Mouse (Mus musculus) CH12.LX (cell line): ENCODE results near the gene Fbxo3. TPM values are rescaled to one million over a fixed set of nuclear protein-coding genes. Genes with fewer than 3 reads are reported as not detected.

Source experiments
- DNase-seq: peaks from one replicate; pipeline ENCODE4 v3.0.0-alpha.2; 2013; ENCODE audit errors: extremely low read depth
- H3K27ac ChIP-seq: 2 replicates; pipeline ENCODE4 v1.5.1; 2012; ENCODE audit warnings: low read depth, mild to moderate bottlenecking, control low read depth, moderate library complexity; ENCODE audit not compliant: insufficient read depth
- H3K27me3 ChIP-seq: replicated peaks from 2 replicates; pipeline ENCODE3; 2012; ENCODE audit warnings: inconsistent platforms
- H3K36me3 ChIP-seq, 2 experiments: replicated peaks in 1 of 2; 2 replicates each; pipeline versions ENCODE3 to v1.6.1; 2012; ENCODE audit warnings: inconsistent platforms in 1 of 2, low read length in 1 of 2, mild to moderate bottlenecking in 1 of 2, mixed read lengths in 1 of 2, moderate library complexity in 1 of 2; ENCODE audit not compliant: control insufficient read depth in 1 of 2, insufficient read depth in 1 of 2
- H3K4me1 ChIP-seq, 2 experiments: 2 replicates each; pipeline ENCODE4 v1.6.1; 2012; ENCODE audit warnings: inconsistent platforms in 1 of 2, moderate library complexity in 1 of 2; ENCODE audit not compliant: insufficient read depth in 2 of 2, control insufficient read depth in 1 of 2
- H3K4me2 ChIP-seq: 2 replicates; pipeline ENCODE4 v1.6.1; 2012; ENCODE audit warnings: low read depth, mild to moderate bottlenecking, control low read depth; ENCODE audit not compliant: poor library complexity, insufficient read depth, severe bottlenecking
- H3K4me3 ChIP-seq, 3 experiments: fragments of 150-350 bp in 1 of 3; sonication (generic) in 1 of 3; replicated peaks in 1 of 3; 2 replicates each; pipeline versions ENCODE3 to v1.5.1; 2011 to 2012; ENCODE audit warnings: low read depth in 2 of 3, low read length in 2 of 3, mild to moderate bottlenecking in 2 of 3, moderate library complexity in 2 of 3, control low read depth in 1 of 3, improper control_type of control experiment in 1 of 3, inconsistent platforms in 1 of 3, mixed read lengths in 1 of 3; ENCODE audit not compliant: poor library complexity in 1 of 3
- H3K79me2 ChIP-seq: replicated peaks from 2 replicates; pipeline ENCODE4 v1.6.1; 2012; ENCODE audit warnings: mild to moderate bottlenecking, moderate library complexity; ENCODE audit not compliant: control insufficient read depth, poor library complexity, insufficient read depth, severe bottlenecking; ENCODE audit errors: extremely low read depth
- H3K9ac ChIP-seq: 2 replicates; pipeline ENCODE4 v1.6.1; 2012; ENCODE audit warnings: low read depth, mild to moderate bottlenecking, control low read depth, moderate library complexity; ENCODE audit not compliant: insufficient read depth
- H3K9me3 ChIP-seq: replicated peaks from 2 replicates; pipeline ENCODE3; 2012; ENCODE audit warnings: low read length, inconsistent platforms, mixed read lengths
- BHLHE40 ChIP-seq: IDR thresholded peaks from 2 replicates; pipeline ENCODE4 v1.6.1; 2011; ENCODE audit warnings: mild to moderate bottlenecking, low read depth, low read length, improper control_type of control experiment
- CHD1 ChIP-seq: IDR thresholded peaks from 2 replicates; pipeline ENCODE4 v1.6.1; 2012; ENCODE audit warnings: low read depth, low read length, improper control_type of control experiment, inconsistent platforms
- CHD2 ChIP-seq: IDR thresholded peaks from 2 replicates; pipeline ENCODE4 v1.6.1; 2011; ENCODE audit warnings: low read length, improper control_type of control experiment
- CTCF ChIP-seq, 2 experiments: IDR thresholded peaks in 1 of 2; conservative IDR thresholded peaks in 1 of 2; 2 replicates each; pipeline ENCODE4 v1.5.1; 2011 to 2012; ENCODE audit warnings: low read depth in 2 of 2, low read length in 2 of 2, improper control_type of control experiment in 1 of 2, inconsistent platforms in 1 of 2, mild to moderate bottlenecking in 1 of 2, moderate library complexity in 1 of 2
- E2F4 ChIP-seq: IDR thresholded peaks from 2 replicates; pipeline ENCODE4 v1.6.1; 2011; ENCODE audit warnings: low read depth, low read length, improper control_type of control experiment; ENCODE audit not compliant: insufficient replicate concordance
- ELF1 ChIP-seq: IDR thresholded peaks from 2 replicates; pipeline ENCODE4 v1.6.1; 2014; ENCODE audit warnings: low read depth, mild to moderate bottlenecking, inconsistent platforms, low read length, improper control_type of control experiment
- EP300 ChIP-seq: IDR thresholded peaks from 2 replicates; pipeline ENCODE4 v1.6.1; 2011; ENCODE audit warnings: low read length, improper control_type of control experiment
- ETS1 ChIP-seq: conservative IDR thresholded peaks from 2 replicates; pipeline ENCODE4 v1.6.1; 2012; ENCODE audit warnings: low read depth, mild to moderate bottlenecking, inconsistent platforms, low read length, improper control_type of control experiment, moderate library complexity
- GABPA ChIP-seq: IDR thresholded peaks from 2 replicates; pipeline ENCODE4 v1.6.1; 2012; ENCODE audit warnings: low read depth, low read length, improper control_type of control experiment, inconsistent platforms; ENCODE audit not compliant: insufficient replicate concordance
- HCFC1 ChIP-seq: IDR thresholded peaks from 2 replicates; pipeline ENCODE4 v1.6.1; 2012; ENCODE audit warnings: low read depth, mild to moderate bottlenecking, inconsistent platforms, low read length, improper control_type of control experiment
- IRF4 ChIP-seq: IDR thresholded peaks from 2 replicates; pipeline ENCODE4 v1.6.1; 2014; ENCODE audit warnings: low read depth, mild to moderate bottlenecking, inconsistent platforms, low read length, improper control_type of control experiment
- JUN ChIP-seq: IDR thresholded peaks from 2 replicates; pipeline ENCODE4 v1.6.1; 2011; ENCODE audit warnings: low read depth, mild to moderate bottlenecking, low read length, improper control_type of control experiment, moderate library complexity; ENCODE audit not compliant: insufficient read depth
- JUND ChIP-seq: conservative IDR thresholded peaks from 2 replicates; pipeline ENCODE4 v1.6.1; 2011; ENCODE audit warnings: low read depth, low read length, improper control_type of control experiment
- KAT2A ChIP-seq: IDR thresholded peaks from 2 replicates; pipeline ENCODE4 v1.6.1; 2012; ENCODE audit warnings: low read length, improper control_type of control experiment, inconsistent platforms; ENCODE audit not compliant: insufficient replicate concordance
- MAFK ChIP-seq: IDR thresholded peaks from 2 replicates; pipeline ENCODE4 v1.6.1; 2011; ENCODE audit warnings: low read length, improper control_type of control experiment; ENCODE audit not compliant: insufficient replicate concordance
- MAX ChIP-seq: IDR thresholded peaks from 2 replicates; pipeline ENCODE4 v1.6.1; 2011; ENCODE audit warnings: low read length, improper control_type of control experiment
- MAZ ChIP-seq: IDR thresholded peaks from 2 replicates; pipeline ENCODE4 v1.6.1; 2012; ENCODE audit warnings: low read depth, mild to moderate bottlenecking, inconsistent platforms, low read length, improper control_type of control experiment, moderate library complexity
- MEF2A ChIP-seq: IDR thresholded peaks from 2 replicates; pipeline ENCODE4 v1.6.1; 2014; ENCODE audit warnings: low read depth, mild to moderate bottlenecking, inconsistent platforms, low read length, improper control_type of control experiment, borderline replicate concordance
- MXI1 ChIP-seq: IDR thresholded peaks from 2 replicates; pipeline ENCODE4 v1.6.1; 2011; ENCODE audit warnings: mild to moderate bottlenecking, low read depth, low read length, improper control_type of control experiment
- MYC ChIP-seq: IDR thresholded peaks from 2 replicates; pipeline ENCODE4 v1.6.1; 2011; ENCODE audit warnings: low read depth, mild to moderate bottlenecking, improper control_type of control experiment, low read length
- NELFE ChIP-seq: IDR thresholded peaks from 2 replicates; pipeline ENCODE4 v1.6.1; 2011; ENCODE audit warnings: low read depth, low read length, improper control_type of control experiment
- NRF1 ChIP-seq: IDR thresholded peaks from 2 replicates; pipeline ENCODE4 v1.6.1; 2014; ENCODE audit warnings: low read depth, mild to moderate bottlenecking, inconsistent platforms, low read length, improper control_type of control experiment, moderate library complexity
- PAX5 ChIP-seq: IDR thresholded peaks from 2 replicates; pipeline ENCODE4 v1.6.1; 2012; ENCODE audit warnings: low read length, inconsistent platforms, mixed read lengths
- POLR2A ChIP-seq: IDR thresholded peaks from 2 replicates; pipeline ENCODE4 v1.6.1; 2011; ENCODE audit warnings: low read depth, mild to moderate bottlenecking, improper control_type of control experiment, low read length
- POLR2AphosphoS2 ChIP-seq: IDR thresholded peaks from 2 replicates; pipeline ENCODE4 v1.6.1; 2011; ENCODE audit warnings: low read depth, low read length, improper control_type of control experiment
- RAD21 ChIP-seq: IDR thresholded peaks from 2 replicates; pipeline ENCODE4 v1.6.1; 2011; ENCODE audit warnings: low read depth, mild to moderate bottlenecking, low read length, improper control_type of control experiment, moderate library complexity
- RCOR1 ChIP-seq: conservative IDR thresholded peaks from 2 replicates; pipeline ENCODE4 v1.6.1; 2012; ENCODE audit warnings: low read depth, mild to moderate bottlenecking, inconsistent platforms, low read length, improper control_type of control experiment
- SIN3A ChIP-seq: IDR thresholded peaks from 2 replicates; pipeline ENCODE4 v1.6.1; 2012; ENCODE audit warnings: low read length, improper control_type of control experiment, inconsistent platforms
- SMC3 ChIP-seq: IDR thresholded peaks from 2 replicates; pipeline ENCODE4 v1.6.1; 2011; ENCODE audit warnings: low read depth, low read length, improper control_type of control experiment
- TBP ChIP-seq: conservative IDR thresholded peaks from 2 replicates; pipeline ENCODE4 v1.6.1; 2011; ENCODE audit warnings: low read depth, low read length, improper control_type of control experiment
- TCF12 ChIP-seq: IDR thresholded peaks from 2 replicates; pipeline ENCODE4 v1.6.1; 2014; ENCODE audit warnings: low read depth, mild to moderate bottlenecking, inconsistent platforms, low read length, improper control_type of control experiment
- UBTF ChIP-seq: IDR thresholded peaks from 2 replicates; pipeline ENCODE4 v1.6.1; 2012; ENCODE audit warnings: low read depth, mild to moderate bottlenecking, inconsistent platforms, low read length, improper control_type of control experiment, moderate library complexity
- USF1 ChIP-seq: IDR thresholded peaks from 2 replicates; pipeline ENCODE4 v1.6.1; 2014; ENCODE audit warnings: low read depth, mild to moderate bottlenecking, inconsistent platforms, low read length, improper control_type of control experiment
- USF2 ChIP-seq: conservative IDR thresholded peaks from 2 replicates; pipeline ENCODE4 v1.6.1; 2011; ENCODE audit warnings: low read depth, low read length, improper control_type of control experiment
- ZC3H11A ChIP-seq: IDR thresholded peaks from 2 replicates; pipeline ENCODE4 v1.6.1; 2012; ENCODE audit warnings: low read depth, mild to moderate bottlenecking, inconsistent platforms, low read length, improper control_type of control experiment
- ZKSCAN1 ChIP-seq: IDR thresholded peaks from 2 replicates; pipeline ENCODE4 v1.6.1; 2012; ENCODE audit warnings: low read depth, inconsistent platforms, low read length, improper control_type of control experiment, borderline replicate concordance
- ZMIZ1 ChIP-seq: IDR thresholded peaks from 2 replicates; pipeline ENCODE4 v1.6.1; 2012; ENCODE audit warnings: low read depth, mild to moderate bottlenecking, inconsistent platforms, low read length, improper control_type of control experiment
- ZNF384 ChIP-seq: IDR thresholded peaks from 2 replicates; pipeline ENCODE4 v1.6.1; 2012; ENCODE audit warnings: low read depth, low read length, improper control_type of control experiment, inconsistent platforms
- dilution Hi-C: fragments of 300-500 bp; cut with MboI; formaldehyde crosslinking; loops from 2 replicates; pipeline ENCODE4 v1.14.3; 2020; ENCODE audit warnings: low sequenced_read_pairs; ENCODE audit not compliant: extremely low pct_unique_long_range_greater_than_20kb, extremely low pct_ligation_motif_present
- in situ Hi-C: fragments of 300-500 bp; cut with MboI; formaldehyde crosslinking; loops from 3 replicates; pipeline ENCODE4 v1.14.3; 2019; ENCODE audit warnings: low sequenced_read_pairs, low pct_ligation_motif_present, low pct_unique_long_range_greater_than_20kb, mixed read lengths
- polyA plus RNA-seq: library from polyadenylated mRNA; unstranded; fragments of >175 nt; gene quantifications from 2 replicates; pipeline ENCODE4 v1.2.1, GENCODE M21; 2012; ENCODE audit warnings: low read depth; ENCODE audit not compliant: insufficient read length
- total RNA-seq, 2 experiments: library from RNA; depleted of rRNA; stranded (reverse); fragments of 300-350 nt in 1 of 2; fragments of >200 nt in 1 of 2; gene quantifications; 2 replicates each; pipeline ENCODE4 v1.2.3; 2012 to 2014

Gene Fbxo3
- total RNA-seq (2012; rRNA removed), result 28.2 and 29.7 TPM in 2 replicates
- total RNA-seq (2014; rRNA removed), result 63.7 and 67.1 TPM in 2 replicates
- 29.2 and 38.4 TPM in 2 replicates for polyA plus RNA-seq

DNA sequence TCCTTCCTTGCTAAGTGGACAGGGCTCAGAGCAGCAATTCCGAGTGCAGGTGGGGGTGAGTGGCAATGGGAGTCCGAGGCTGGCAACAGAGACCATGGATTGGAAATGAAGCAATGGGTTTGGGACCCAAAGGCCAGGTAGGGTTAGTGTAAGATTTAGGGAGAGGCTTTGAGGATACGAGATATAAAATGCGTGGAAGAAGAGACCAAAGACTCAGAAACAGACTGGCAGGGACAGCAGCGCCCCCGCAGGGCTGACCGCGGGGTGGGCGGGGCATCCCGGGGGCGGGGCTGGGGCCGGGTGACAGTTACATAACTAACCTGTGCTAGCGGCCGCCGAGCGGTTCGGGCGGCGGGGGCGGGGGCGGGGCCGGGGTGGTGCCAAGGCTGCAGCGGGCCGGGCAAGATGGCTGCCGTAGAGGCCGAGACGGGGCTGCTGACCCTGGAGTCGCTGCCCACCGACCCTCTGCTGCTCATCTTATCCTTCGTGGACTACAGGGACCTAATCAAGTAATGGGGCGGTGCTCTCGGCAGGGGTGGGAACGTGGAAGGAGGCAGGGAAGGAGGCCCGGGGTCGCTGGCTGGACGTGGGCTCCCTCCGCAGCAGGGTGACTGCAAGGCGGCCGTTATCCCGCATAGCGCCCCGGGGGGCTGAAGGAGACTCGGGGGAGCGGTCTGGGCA, at the start of gene Fbxo3:
Gene Fbxo3 (plus strand): TSS at position 264 of the 681 bp plus-strand sequence.
- H3K27me3 ChIP-seq, result peaks cover 3% of the 10 kb centered on the region
- peak within 1 kb of the TSS; percentile 99 for H3K4me2 ChIP-seq
- peaks cover 4 to 15% of the 10 kb centered on the region in 2 experiments for H3K36me3 ChIP-seq
- peak within 1 kb of the TSS; percentile 95 to 99 (median 99) for H3K4me3 ChIP-seq
- in situ Hi-C loops, result loop anchor here (25.0 kb wide), 1 partner anchor 560 kb away; the partner anchor contains the start of gene Cstf3
- H3K4me1 ChIP-seq, result peaks cover 3 to 33% of the 10 kb centered on the region in 2 experiments; a peak in 2 of 4 replicates
- H3K79me2 ChIP-seq, result peaks cover 14% of the 10 kb centered on the region
- H3K9me3 ChIP-seq, result peaks cover 3% of the 10 kb centered on the region
- dilution Hi-C loops, result no loop called here
- peak within 1 kb of the TSS; percentile 25; the same call in 1 of the 2 replicates for H3K27ac ChIP-seq
- TF ChIP-seq ELF1 (no peak), JUND (no peak), SMC3 (no peak), E2F4 (no peak), MAX (no peak), SIN3A (no peak), TBP (no peak), UBTF (no peak), ZC3H11A (no peak), ZKSCAN1 (no peak), MYC (no peak), POLR2AphosphoS2 (no peak), MXI1 (0 out of 2 replicates have a peak, but pooled peaks have one; percentile 24), USF2 (no peak), TCF12 (no peak; the same call in 1 of the 2 replicates), USF1 (no peak), ETS1 (no peak), BHLHE40 (0 out of 2 replicates have a peak, but pooled peaks have one; percentile 7), MAZ (peak; percentile 61; the same call in 1 of the 2 replicates), ZMIZ1 (no peak), KAT2A (no peak), EP300 (no peak), MAFK (no peak), HCFC1 (no peak), NRF1 (no peak), NELFE (peak; percentile 42; the same call in 1 of the 2 replicates), CTCF (conservative IDR thresholded peaks at IDR 0.05 in 1 of 2, IDR thresholded peaks at IDR 0.05 in 1 of 2; ENCODE audit: low read depth in 2 of 2, low read length in 2 of 2) (peak in 1 of 2 experiments; percentile 40; a peak in 2 of 4 replicates), PAX5 (no peak), ZNF384 (no peak), JUN (no peak), GABPA (no peak), CHD2 (no peak), RAD21 (no peak; the same call in none of the 2 replicates), IRF4 (0 out of 2 replicates have a peak, but pooled peaks have one; percentile 15), RCOR1 (no peak), CHD1 (no peak), MEF2A (no peak), POLR2A (peak; percentile 73)
- peak within 1 kb of the TSS; percentile 82 for H3K9ac ChIP-seq
- DNase-seq, result peak; percentile 71
